Mouse (Mus musculus): Measurements from ENCODE around the gene Gyg. TPM values are rescaled to one million over a fixed set of nuclear protein-coding genes. Genes with fewer than 3 reads are reported as not detected.

Gene Gyg
- polyA plus RNA-seq (2014; fragmentation: Nextera tagmentation; extraction: Ambion mirVana), result 29.5 and 32.5 TPM in 2 replicates

DNA sequence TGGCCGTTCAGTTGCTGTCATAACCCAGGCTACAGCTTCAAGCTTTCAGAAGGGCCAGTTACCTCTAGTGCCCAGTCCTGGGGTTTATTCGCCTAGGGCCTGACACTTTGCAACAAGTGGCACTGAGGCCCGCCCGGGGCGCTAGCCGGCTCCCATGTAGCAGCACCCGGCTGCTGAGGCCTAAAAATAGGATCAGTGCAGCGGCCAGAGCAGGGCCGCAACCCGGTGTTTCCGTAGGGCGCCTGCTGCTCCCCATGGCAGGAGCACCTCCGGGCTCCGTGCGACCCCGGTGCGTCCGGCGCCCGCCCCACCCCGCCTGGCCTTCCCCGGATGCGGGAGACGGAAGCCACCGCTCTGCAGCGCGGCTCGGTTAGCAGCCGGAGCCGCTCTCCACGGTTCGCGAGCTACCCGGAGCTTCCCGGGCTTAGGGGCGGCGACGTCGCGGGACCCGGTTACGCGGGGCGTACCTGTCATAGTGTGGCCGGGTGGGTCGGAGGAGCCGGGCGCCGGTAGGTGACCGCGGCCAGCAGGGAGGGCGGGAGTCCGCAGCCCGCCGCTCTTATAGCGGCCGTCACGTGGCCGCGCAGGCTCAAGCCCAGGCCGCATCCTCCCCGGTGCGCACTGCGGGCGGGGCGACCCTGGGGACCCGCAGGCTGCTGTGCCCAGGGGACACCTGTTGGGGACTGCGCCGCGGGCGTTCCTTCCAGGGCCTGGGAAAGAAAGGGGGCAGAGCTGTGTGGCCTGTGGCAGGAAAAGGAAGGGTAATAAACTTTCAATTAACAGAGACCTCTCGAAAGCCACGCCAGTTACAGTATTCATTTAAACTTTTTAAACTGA, at the start of gene Gyg:
Gene Gyg (minus strand): TSS at position 787 of the 837 bp plus-strand sequence.
- H3K27ac ChIP-seq (ENCODE audit: low read depth, low read length), result no peak within 1 kb of the TSS
- peak within 1 kb of the TSS; percentile 64 for H3K9ac ChIP-seq (ENCODE audit: low read depth, low read length)
- ATAC-seq (ENCODE audit: low FRiP score) (peak; percentile 94), DNase-seq (ENCODE audit: low spot score) (peak; percentile 66)
- no peaks in the 10 kb centered on the region for H3K27me3 ChIP-seq (ENCODE audit: control insufficient read depth, insufficient read depth, low read length)
- peak within 1 kb of the TSS; percentile 86 for H3K4me2 ChIP-seq (replicated peaks; ENCODE audit: low read depth, low read length)
- no peaks in the 10 kb centered on the region for H3K4me1 ChIP-seq (replicated peaks; ENCODE audit: control insufficient read depth, insufficient read depth, low read length)
- H3K4me3 ChIP-seq (ENCODE audit: low read depth, low read length), result peak within 1 kb of the TSS; percentile 63
- no peaks in the 10 kb centered on the region for H3K36me3 ChIP-seq (ENCODE audit: control insufficient read depth, insufficient read depth, low read length)
- under 1% methylated on average over 71 of the region's 73 CpGs for WGBS
- no peaks in the 10 kb centered on the region for H3K9me3 ChIP-seq (ENCODE audit: control insufficient read depth, low read length)

DNA sequence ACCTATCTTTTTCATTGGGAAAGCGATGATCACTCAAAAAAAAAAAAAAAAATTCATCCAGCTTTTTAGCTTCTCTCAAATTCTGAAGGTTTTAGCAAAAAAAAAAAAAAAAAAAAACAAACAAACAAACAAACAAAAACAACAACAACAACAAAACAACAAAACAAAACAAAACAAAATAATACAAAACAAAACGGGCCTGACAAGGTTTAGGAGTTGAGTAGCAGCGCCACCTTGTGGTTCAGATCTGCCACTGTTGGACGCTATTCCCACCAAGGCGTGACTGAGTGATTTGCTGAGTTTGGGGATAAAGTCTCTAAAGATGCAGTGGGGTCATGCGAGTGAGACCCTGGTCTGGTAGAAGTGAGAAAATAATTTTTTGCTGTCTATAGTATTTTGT, 43.8 kb upstream of the Gyg start:
- Histone ChIP-seq H3K4me2 (replicated peaks; ENCODE audit: low read depth, low read length) (no peak overlapping the region), H3K9ac (ENCODE audit: low read depth, low read length) (no peak overlapping the region), H3K9me3 (ENCODE audit: control insufficient read depth, low read length) (no peaks in the 10 kb centered on the region), H3K27me3 (ENCODE audit: control insufficient read depth, insufficient read depth, low read length) (no peaks in the 10 kb centered on the region), H3K36me3 (ENCODE audit: control insufficient read depth, insufficient read depth, low read length) (no peaks in the 10 kb centered on the region), H3K27ac (ENCODE audit: low read depth, low read length) (no peak overlapping the region), H3K4me1 (replicated peaks; ENCODE audit: control insufficient read depth, insufficient read depth, low read length) (no peaks in the 10 kb centered on the region), H3K4me3 (ENCODE audit: low read depth, low read length) (no peak overlapping the region)
- DNase-seq (ENCODE audit: low spot score) (peak; percentile 79), ATAC-seq (ENCODE audit: low FRiP score) (peak; percentile 79)
- WGBS, result 32% methylated on average over 6 of the region's 6 CpGs

DNA sequence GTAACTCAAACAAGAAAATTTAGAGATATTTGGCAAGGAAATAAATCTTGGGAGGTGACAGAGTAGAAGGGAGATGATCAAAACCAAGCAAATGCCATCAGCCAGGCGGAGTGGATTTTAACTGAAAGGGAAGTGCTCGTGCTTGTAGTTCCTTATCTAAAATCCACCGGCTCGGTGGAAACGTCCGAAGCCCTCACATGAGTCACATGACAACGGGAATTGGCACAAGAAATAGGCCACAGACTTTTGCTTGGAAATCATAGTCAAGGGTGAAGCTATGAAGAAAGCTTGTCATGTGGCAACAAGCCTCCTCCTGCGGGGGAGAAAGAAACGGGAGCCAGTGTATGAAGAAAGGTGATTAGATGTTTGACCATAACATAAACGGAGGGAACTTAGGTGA, 42.8 kb upstream of the Gyg start:
- Histone ChIP-seq H3K4me3 (ENCODE audit: low read depth, low read length) (no peak overlapping the region), H3K4me1 (replicated peaks; ENCODE audit: control insufficient read depth, insufficient read depth, low read length) (no peaks in the 10 kb centered on the region), H3K9me3 (ENCODE audit: control insufficient read depth, low read length) (no peaks in the 10 kb centered on the region), H3K27ac (ENCODE audit: low read depth, low read length) (no peak overlapping the region), H3K4me2 (replicated peaks; ENCODE audit: low read depth, low read length) (no peak overlapping the region), H3K27me3 (ENCODE audit: control insufficient read depth, insufficient read depth, low read length) (no peaks in the 10 kb centered on the region), H3K36me3 (ENCODE audit: control insufficient read depth, insufficient read depth, low read length) (no peaks in the 10 kb centered on the region), H3K9ac (ENCODE audit: low read depth, low read length) (no peak overlapping the region)
- no peak for DNase-seq (ENCODE audit: low spot score)
- no peak for ATAC-seq (ENCODE audit: low FRiP score)
- WGBS, result 89% methylated on average over 10 of the region's 10 CpGs

DNA sequence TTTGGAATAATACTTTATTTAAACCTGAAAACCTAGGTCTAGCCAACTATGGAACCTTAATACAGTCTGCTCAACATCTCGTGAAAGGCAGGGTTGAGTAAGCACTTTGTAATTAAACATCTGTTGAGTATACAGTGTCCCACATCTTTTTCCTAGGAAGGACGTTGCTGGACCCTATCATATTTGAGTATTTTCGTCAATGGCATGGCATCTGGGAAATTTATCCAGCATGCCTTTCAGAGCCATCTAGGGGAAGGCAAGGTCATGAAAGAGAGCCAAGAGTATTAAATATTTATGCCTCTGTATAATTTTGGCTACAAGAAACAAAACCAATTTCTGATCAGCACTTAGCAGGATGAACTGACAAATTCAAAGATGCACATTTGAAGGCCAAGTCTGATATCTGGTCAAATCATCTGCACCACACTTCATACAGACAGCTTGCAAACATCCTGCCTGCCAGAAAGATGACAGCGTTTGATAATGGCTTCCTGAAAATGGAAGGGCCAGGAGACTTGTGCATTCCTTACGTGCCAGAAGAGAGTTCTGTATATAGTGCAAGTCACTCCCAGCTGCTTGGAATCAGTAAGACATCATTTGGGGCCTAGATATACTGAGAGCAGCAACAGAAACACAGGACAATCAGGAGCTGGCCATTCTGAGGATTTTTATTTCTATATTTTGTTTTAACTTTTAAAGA, 34.0 kb upstream of the Gyg start:
- Histone ChIP-seq H3K9ac (ENCODE audit: low read depth, low read length) (no peak overlapping the region), H3K27me3 (ENCODE audit: control insufficient read depth, insufficient read depth, low read length) (no peaks in the 10 kb centered on the region), H3K4me3 (ENCODE audit: low read depth, low read length) (no peak overlapping the region), H3K4me2 (replicated peaks; ENCODE audit: low read depth, low read length) (no peak overlapping the region), H3K9me3 (ENCODE audit: control insufficient read depth, low read length) (no peaks in the 10 kb centered on the region), H3K27ac (ENCODE audit: low read depth, low read length) (no peak overlapping the region), H3K4me1 (replicated peaks; ENCODE audit: control insufficient read depth, insufficient read depth, low read length) (no peaks in the 10 kb centered on the region), H3K36me3 (ENCODE audit: control insufficient read depth, insufficient read depth, low read length) (no peaks in the 10 kb centered on the region)
- no peak for ATAC-seq (ENCODE audit: low FRiP score)
- WGBS, result 70% methylated on average over 5 of the region's 5 CpGs
- no peak for DNase-seq (ENCODE audit: low spot score)

DNA sequence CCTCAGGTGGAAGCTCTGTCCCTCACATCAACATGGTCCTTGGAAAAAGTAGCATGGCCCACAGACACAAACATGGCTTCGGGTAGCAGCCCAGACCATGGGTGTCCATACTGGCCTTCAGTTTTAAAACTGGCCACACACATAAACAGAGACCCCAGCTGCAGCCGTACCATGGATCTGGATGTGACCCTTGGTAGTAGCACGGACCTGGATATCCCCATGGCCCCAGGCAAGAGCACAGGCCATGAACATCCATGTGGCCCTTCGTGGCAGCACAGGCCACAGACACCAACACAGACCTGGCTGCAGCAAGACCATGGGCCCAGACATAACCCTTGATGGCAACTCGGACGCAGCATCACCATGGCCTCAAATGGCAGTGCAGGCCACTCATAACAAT, 17.3 kb upstream of the Gyg start:
- Histone ChIP-seq H3K4me2 (replicated peaks; ENCODE audit: low read depth, low read length) (no peak overlapping the region), H3K4me1 (replicated peaks; ENCODE audit: control insufficient read depth, insufficient read depth, low read length) (no peaks in the 10 kb centered on the region), H3K9me3 (ENCODE audit: control insufficient read depth, low read length) (no peaks in the 10 kb centered on the region), H3K27me3 (ENCODE audit: control insufficient read depth, insufficient read depth, low read length) (no peaks in the 10 kb centered on the region), H3K27ac (ENCODE audit: low read depth, low read length) (no peak overlapping the region), H3K9ac (ENCODE audit: low read depth, low read length) (no peak overlapping the region), H3K4me3 (ENCODE audit: low read depth, low read length) (no peak overlapping the region), H3K36me3 (ENCODE audit: control insufficient read depth, insufficient read depth, low read length) (no peaks in the 10 kb centered on the region)
- no peak for DNase-seq (ENCODE audit: low spot score)
- 89% methylated on average over 6 of the region's 6 CpGs for WGBS
- no peak; the same call in 1 of the 2 replicates for ATAC-seq (ENCODE audit: low FRiP score)

DNA sequence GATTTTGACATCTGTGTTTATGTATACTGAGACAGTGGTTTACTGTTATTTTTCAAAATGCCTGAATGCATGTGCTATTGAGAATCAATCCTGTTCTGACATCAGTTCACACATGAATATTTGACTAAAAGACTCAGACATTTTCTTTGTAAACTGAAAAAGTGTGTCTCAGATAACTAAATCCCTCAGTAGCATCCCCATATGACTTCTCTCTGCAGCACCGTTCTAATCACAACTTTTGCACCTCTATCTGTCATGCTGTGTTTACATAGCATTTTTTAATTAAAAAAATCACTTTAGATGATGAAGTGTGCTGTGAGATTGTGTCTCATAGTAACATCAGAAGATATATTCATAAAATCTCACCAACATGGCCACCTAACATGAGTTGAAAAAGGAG, 12.4 kb upstream of the Gyg start:
- ATAC-seq (ENCODE audit: low FRiP score) (no peak), DNase-seq (ENCODE audit: low spot score) (no peak)
- Histone ChIP-seq H3K27ac (ENCODE audit: low read depth, low read length) (no peak overlapping the region), H3K9me3 (ENCODE audit: control insufficient read depth, low read length) (no peaks in the 10 kb centered on the region), H3K4me3 (ENCODE audit: low read depth, low read length) (no peak overlapping the region), H3K9ac (ENCODE audit: low read depth, low read length) (no peak overlapping the region), H3K4me1 (replicated peaks; ENCODE audit: control insufficient read depth, insufficient read depth, low read length) (no peaks in the 10 kb centered on the region), H3K4me2 (replicated peaks; ENCODE audit: low read depth, low read length) (no peak overlapping the region), H3K27me3 (ENCODE audit: control insufficient read depth, insufficient read depth, low read length) (no peaks in the 10 kb centered on the region), H3K36me3 (ENCODE audit: control insufficient read depth, insufficient read depth, low read length) (no peaks in the 10 kb centered on the region)
- WGBS, result 75% methylated on average over 1 of the region's 1 CpGs

DNA sequence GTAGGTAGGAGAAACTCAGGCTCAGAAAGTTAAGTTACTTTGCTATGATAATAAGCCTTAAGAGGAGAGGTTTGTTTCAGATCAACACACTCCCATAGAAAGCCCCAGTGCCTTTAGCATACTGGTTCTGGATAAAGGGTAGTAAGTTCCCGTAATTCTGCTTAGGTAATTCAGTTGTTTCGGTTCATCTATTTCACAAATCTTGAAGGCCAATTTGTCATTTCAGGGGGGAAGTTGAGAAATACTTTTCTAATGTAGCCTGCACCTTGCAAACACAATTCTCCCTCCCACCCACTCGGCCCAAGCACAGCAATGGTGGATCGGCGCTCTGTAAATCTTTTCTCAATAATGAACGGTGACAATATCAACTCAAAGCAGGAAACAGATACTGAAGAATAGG, 359 bp upstream of the Gyg start:
- peak overlapping the region; percentile 63; the same call in 1 of the 2 replicates for H3K4me3 ChIP-seq (ENCODE audit: low read depth, low read length)
- no peak for ATAC-seq (ENCODE audit: low FRiP score)

DNA sequence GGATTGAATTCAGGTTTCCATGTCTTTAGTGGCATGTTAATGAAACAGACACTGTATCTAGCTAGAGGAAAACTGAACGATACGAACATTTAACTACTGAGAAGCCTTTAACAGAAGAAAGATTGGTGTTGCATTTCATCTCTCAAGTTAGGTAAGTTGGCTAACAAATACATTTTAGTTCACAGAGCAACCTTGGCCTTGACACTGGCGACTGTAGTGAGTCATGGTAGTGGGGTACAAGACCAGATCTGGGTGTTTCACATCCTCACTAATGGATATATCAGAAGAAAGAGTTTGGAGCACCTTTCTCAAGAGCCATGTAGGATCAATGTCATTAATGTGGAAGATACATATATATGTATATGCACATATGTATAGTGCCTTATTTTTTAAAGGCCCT, 3.5 kb downstream of the Gyg start:
- no peak for ATAC-seq (ENCODE audit: low FRiP score)
- 90% methylated on average over 3 of the region's 3 CpGs for WGBS

More for the DNA sequence above, 359 bp upstream of the Gyg start:
- Histone ChIP-seq H3K4me2 (replicated peaks; ENCODE audit: low read depth, low read length) (peak overlapping the region; percentile 86; the same call in 1 of the 2 replicates), H3K27ac (ENCODE audit: low read depth, low read length) (no peak overlapping the region), H3K27me3 (ENCODE audit: control insufficient read depth, insufficient read depth, low read length) (no peaks in the 10 kb centered on the region), H3K36me3 (ENCODE audit: control insufficient read depth, insufficient read depth, low read length) (no peaks in the 10 kb centered on the region), H3K9me3 (ENCODE audit: control insufficient read depth, low read length) (no peaks in the 10 kb centered on the region), H3K4me1 (replicated peaks; ENCODE audit: control insufficient read depth, insufficient read depth, low read length) (no peaks in the 10 kb centered on the region), H3K9ac (ENCODE audit: low read depth, low read length) (no peak overlapping the region)
- DNase-seq (ENCODE audit: low spot score), result peak; percentile 3
- 87% methylated on average over 6 of the region's 6 CpGs for WGBS

More for the DNA sequence above, 3.5 kb downstream of the Gyg start:
- H3K27me3 ChIP-seq (ENCODE audit: control insufficient read depth, insufficient read depth, low read length), result no peaks in the 10 kb centered on the region
- H3K27ac ChIP-seq (ENCODE audit: low read depth, low read length), result no peak overlapping the region
- H3K36me3 ChIP-seq (ENCODE audit: control insufficient read depth, insufficient read depth, low read length), result no peaks in the 10 kb centered on the region
- no peak overlapping the region for H3K4me2 ChIP-seq (replicated peaks; ENCODE audit: low read depth, low read length)
- H3K9ac ChIP-seq (ENCODE audit: low read depth, low read length), result no peak overlapping the region
- no peak for DNase-seq (ENCODE audit: low spot score)
- no peak overlapping the region for H3K4me3 ChIP-seq (ENCODE audit: low read depth, low read length)
- H3K9me3 ChIP-seq (ENCODE audit: control insufficient read depth, low read length), result no peaks in the 10 kb centered on the region
- H3K4me1 ChIP-seq (replicated peaks; ENCODE audit: control insufficient read depth, insufficient read depth, low read length), result no peaks in the 10 kb centered on the region
